Mouse (Mus musculus): ENCODE results near the gene Hoxd3. TPM values are rescaled to one million over a fixed set of nuclear protein-coding genes. Genes with fewer than 3 reads are reported as not detected.
A peak's percentile ranks its signal among the peaks of the same experiment; 100 is the strongest.

The Hoxd3 gene
- polyA plus RNA-seq, 1 experiment from 2014 or later: 55.9 TPM

DNA sequence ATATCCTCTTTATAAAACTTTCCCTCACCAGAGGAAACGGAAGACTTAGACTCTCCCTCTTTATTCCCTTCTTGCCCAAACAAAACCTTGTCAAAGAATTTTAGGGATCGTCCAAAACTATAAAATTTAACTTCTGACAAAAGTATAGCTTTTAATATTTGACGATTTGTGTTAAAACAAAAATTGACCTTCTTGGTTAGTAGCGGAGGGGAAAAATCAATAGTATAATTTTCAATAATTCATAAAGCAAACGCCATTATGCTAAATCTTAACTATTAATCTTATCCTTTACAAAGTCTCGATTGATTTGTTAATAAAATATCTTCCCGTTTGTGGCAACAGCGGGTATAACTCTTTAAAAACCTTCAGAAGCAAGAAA is 21.4 kb upstream of the Hoxd3 start:
- WGBS: 4% methylated on average over 8 of the region's 8 CpGs

DNA sequence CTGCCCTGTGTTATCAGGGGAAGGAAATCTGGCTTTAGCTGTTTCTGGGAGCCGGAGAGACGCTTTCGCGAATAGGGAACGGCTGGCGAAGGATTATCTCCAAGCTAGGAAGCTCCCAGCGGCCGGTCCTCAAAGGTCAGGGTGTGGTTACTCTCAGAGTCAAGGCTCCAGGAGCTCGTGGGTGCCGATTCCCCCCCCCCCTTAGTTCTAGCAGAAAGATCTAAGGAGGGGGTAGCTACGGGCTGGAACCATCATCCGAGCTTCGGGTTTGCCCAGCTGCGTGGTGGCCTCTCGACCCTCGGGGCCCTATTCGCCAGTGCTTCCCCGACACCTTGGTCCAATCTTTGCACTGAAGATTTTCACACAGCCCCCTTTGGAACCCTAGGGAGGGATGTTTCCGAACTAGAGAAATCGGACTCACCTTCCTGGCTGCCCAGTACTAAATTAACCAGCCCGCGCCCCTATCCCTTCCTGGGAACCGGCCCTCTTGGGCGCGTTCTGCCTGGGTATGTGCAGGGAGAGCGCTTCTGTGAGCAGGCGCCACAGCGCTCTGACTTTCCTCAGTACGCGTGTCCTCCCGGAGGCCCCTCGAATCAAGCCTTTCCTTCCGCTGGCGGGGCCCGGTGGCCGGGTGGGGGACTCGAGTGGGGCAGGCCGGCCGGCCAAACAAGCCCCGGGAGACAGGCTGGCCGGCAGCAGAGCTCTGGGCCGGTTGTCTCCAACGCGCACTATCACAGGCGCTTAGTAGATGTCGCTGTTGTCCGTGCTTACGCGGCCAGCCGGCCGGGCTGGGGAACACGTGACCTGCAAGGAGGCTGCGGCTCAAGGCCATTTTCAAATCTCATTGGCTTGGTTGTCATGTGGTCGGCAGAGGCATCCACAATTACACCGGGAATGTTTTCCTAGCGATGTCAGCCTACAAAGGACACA is 20.4 kb upstream of the Hoxd3 start, which contains the start of gene Hoxd10:
Hoxd10 (plus strand) TSS at position 903 of the 930 bp plus-strand sequence.
- no peaks in the 10 kb centered on the region for H3K36me3 ChIP-seq
- ATAC-seq (ENCODE audit: low FRiP score, low read depth): peak; percentile 89
- peak within 1 kb of the TSS; percentile 75 for H3K4me2 ChIP-seq (replicated peaks)
- peak within 1 kb of the TSS; percentile 42 for H3K4me3 ChIP-seq
- peak within 1 kb of the TSS; percentile 76 for H3K9ac ChIP-seq
- peak within 1 kb of the TSS; percentile 69 for H3K27ac ChIP-seq
- H3K27me3 ChIP-seq (replicated peaks): peaks cover 83% of the 10 kb centered on the region
- H3K9me3 ChIP-seq: no peaks in the 10 kb centered on the region
- H3K4me1 ChIP-seq: peaks cover 3% of the 10 kb centered on the region; the same call in 1 of the 2 replicates
- WGBS: under 1% methylated on average over 56 of the region's 56 CpGs

More for the DNA sequence above, 21.4 kb upstream of the Hoxd3 start:
- Histone ChIP-seq H3K4me1 (no peaks in the 10 kb centered on the region), H3K4me2 (replicated peaks) (peak overlapping the region; percentile 75), H3K36me3 (no peaks in the 10 kb centered on the region), H3K9me3 (no peaks in the 10 kb centered on the region), H3K27me3 (replicated peaks) (peaks cover 77% of the 10 kb centered on the region), H3K4me3 (peak overlapping the region; percentile 30), H3K27ac (no peak overlapping the region), H3K9ac (peak overlapping the region; percentile 75)
- ATAC-seq (ENCODE audit: low FRiP score, low read depth): no peak

DNA sequence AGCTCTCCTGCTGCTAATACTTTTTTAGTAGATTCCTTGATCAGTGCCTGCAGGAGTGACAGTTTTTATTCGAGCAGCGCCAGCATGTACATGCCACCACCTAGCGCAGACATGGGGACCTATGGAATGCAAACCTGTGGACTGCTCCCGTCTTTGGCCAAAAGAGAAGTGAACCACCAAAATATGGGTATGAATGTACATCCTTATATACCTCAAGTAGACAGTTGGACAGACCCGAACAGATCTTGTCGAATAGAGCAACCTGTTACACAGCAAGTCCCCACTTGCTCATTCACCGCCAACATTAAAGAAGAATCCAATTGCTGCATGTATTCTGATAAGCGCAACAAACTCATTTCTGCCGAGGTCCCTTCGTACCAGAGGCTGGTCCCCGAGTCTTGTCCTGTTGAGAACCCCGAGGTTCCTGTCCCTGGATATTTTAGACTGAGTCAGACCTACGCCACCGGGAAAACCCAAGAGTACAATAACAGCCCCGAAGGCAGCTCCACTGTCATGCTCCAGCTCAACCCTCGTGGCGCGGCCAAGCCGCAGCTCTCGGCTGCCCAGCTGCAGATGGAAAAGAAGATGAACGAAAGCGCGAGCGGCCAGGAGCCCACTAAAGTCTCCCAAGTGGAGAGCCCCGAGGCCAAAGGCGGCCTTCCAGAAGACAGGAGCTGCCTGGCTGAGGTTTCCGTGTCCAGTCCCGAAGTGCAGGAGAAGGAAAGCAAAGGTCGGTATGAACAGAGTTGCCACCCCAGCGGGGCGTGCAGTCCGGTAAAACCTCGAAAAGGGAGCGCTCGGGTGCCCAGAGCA is 19.5 kb upstream of the Hoxd3 start:
- Histone ChIP-seq H3K27ac (peak overlapping the region; percentile 1; the same call in 1 of the 2 replicates), H3K9ac (peak overlapping the region; percentile 76), H3K27me3 (replicated peaks) (peaks cover 83% of the 10 kb centered on the region), H3K4me1 (peaks cover 8% of the 10 kb centered on the region), H3K9me3 (no peaks in the 10 kb centered on the region), H3K4me3 (peak overlapping the region; percentile 42), H3K36me3 (no peaks in the 10 kb centered on the region), H3K4me2 (replicated peaks) (peak overlapping the region; percentile 75)
- no peak for ATAC-seq (ENCODE audit: low FRiP score, low read depth)
- 4% methylated on average over 35 of the region's 35 CpGs for WGBS

GRCm38 (mm10) chr2:74692808-74693431 is 18.8 kb upstream of the Hoxd3 start:
- Histone ChIP-seq H3K4me3 (peak overlapping the region; percentile 42), H3K36me3 (no peaks in the 10 kb centered on the region), H3K9ac (peak overlapping the region; percentile 76), H3K27ac (peak overlapping the region; percentile 1; the same call in 1 of the 2 replicates), H3K9me3 (no peaks in the 10 kb centered on the region), H3K4me2 (replicated peaks) (peak overlapping the region; percentile 75), H3K4me1 (peaks cover 15% of the 10 kb centered on the region), H3K27me3 (replicated peaks) (peaks cover 81% of the 10 kb centered on the region)
- whole genome bisulfite sequencing: 2% methylated on average over 20 of the region's 20 CpGs
- no peak for ATAC-seq (ENCODE audit: low FRiP score, low read depth)

GRCm38 (mm10) chr2:74693432-74693827 is 18.3 kb upstream of the Hoxd3 start:
- Histone ChIP-seq H3K9me3 (no peaks in the 10 kb centered on the region), H3K4me2 (replicated peaks) (peak overlapping the region; percentile 75), H3K4me3 (peak overlapping the region; percentile 42), H3K36me3 (no peaks in the 10 kb centered on the region), H3K9ac (peak overlapping the region; percentile 76), H3K27me3 (replicated peaks) (peaks cover 80% of the 10 kb centered on the region), H3K27ac (0 out of 2 replicates have a peak overlapping the region, but pooled peaks have one; percentile 1), H3K4me1 (peaks cover 17% of the 10 kb centered on the region)
- 6% methylated on average over 4 of the region's 4 CpGs for WGBS
- ATAC-seq (ENCODE audit: low FRiP score, low read depth): no peak

DNA sequence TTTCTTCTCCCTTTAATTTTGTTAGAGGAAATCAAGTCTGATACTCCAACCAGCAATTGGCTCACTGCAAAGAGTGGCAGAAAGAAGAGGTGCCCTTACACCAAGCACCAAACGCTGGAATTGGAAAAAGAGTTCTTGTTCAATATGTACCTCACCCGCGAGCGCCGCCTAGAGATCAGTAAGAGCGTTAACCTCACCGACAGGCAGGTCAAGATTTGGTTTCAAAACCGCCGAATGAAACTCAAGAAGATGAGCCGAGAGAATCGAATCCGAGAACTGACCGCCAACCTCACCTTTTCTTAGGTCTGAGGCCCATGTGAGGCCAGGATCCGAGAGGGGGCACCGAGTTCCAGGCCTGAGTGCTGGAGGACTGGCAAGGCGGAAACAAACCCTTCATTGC is 17.7 kb upstream of the Hoxd3 start:
- Histone ChIP-seq H3K4me2 (replicated peaks) (peak overlapping the region; percentile 75), H3K27me3 (replicated peaks) (peaks cover 79% of the 10 kb centered on the region), H3K27ac (no peak overlapping the region), H3K9ac (peak overlapping the region; percentile 76), H3K36me3 (no peaks in the 10 kb centered on the region), H3K9me3 (no peaks in the 10 kb centered on the region), H3K4me3 (peak overlapping the region; percentile 26), H3K4me1 (peaks cover 19% of the 10 kb centered on the region)
- 1% methylated on average over 16 of the region's 16 CpGs for WGBS
- ATAC-seq (ENCODE audit: low FRiP score, low read depth): no peak

- H3K27ac ChIP-seq: no peak overlapping the region
- no peaks in the 10 kb centered on the region for H3K36me3 ChIP-seq
- H3K27me3 ChIP-seq (replicated peaks): peaks cover 81% of the 10 kb centered on the region
- H3K4me1 ChIP-seq: peaks cover 23% of the 10 kb centered on the region
- H3K4me3 ChIP-seq: peak overlapping the region; percentile 11; the same call in 1 of the 2 replicates
- H3K9me3 ChIP-seq: no peaks in the 10 kb centered on the region
- peak overlapping the region; percentile 75 for H3K4me2 ChIP-seq (replicated peaks)
- no peak for ATAC-seq (ENCODE audit: low FRiP score, low read depth)
- 15% methylated on average over 1 of the region's 1 CpGs for WGBS
- H3K9ac ChIP-seq: peak overlapping the region; percentile 18; the same call in 1 of the 2 replicates
Measured at GRCm38 (mm10) chr2:74695383-74695782, 16.3 kb upstream of the Hoxd3 start.

- Histone ChIP-seq H3K9me3 (no peaks in the 10 kb centered on the region), H3K27me3 (replicated peaks) (peaks cover 85% of the 10 kb centered on the region), H3K4me3 (peak overlapping the region; percentile 54; the same call in 1 of the 2 replicates), H3K9ac (peak overlapping the region; percentile 96), H3K36me3 (no peaks in the 10 kb centered on the region), H3K4me1 (peaks cover 28% of the 10 kb centered on the region), H3K4me2 (replicated peaks) (peak overlapping the region; percentile 75), H3K27ac (peak overlapping the region; percentile 83; the same call in 1 of the 2 replicates)
- ATAC-seq (ENCODE audit: low FRiP score, low read depth): no peak
- WGBS: 8% methylated on average over 7 of the region's 7 CpGs
Measured at GRCm38 (mm10) chr2:74695813-74696430, 15.8 kb upstream of the Hoxd3 start.

- Histone ChIP-seq H3K4me1 (peaks cover 30% of the 10 kb centered on the region), H3K4me2 (replicated peaks) (peak overlapping the region; percentile 75)
- 2% methylated on average over 34 of the region's 34 CpGs for WGBS
Measured at GRCm38 (mm10) chr2:74696442-74697335, 15.0 kb upstream of the Hoxd3 start.

GRCm38 (mm10) chr2:74697567-74698121 is 14.1 kb upstream of the Hoxd3 start, which contains the start of gene Hoxd9:
TSS of gene Hoxd9 (plus strand) at chr2:74697727.
- Histone ChIP-seq H3K4me2 (replicated peaks) (peak within 1 kb of the TSS; percentile 75), H3K4me3 (peak within 1 kb of the TSS; percentile 54), H3K9me3 (no peaks in the 10 kb centered on the region), H3K9ac (peak within 1 kb of the TSS; percentile 96), H3K27me3 (replicated peaks) (peaks cover 73% of the 10 kb centered on the region), H3K27ac (peak within 1 kb of the TSS; percentile 83), H3K36me3 (no peaks in the 10 kb centered on the region), H3K4me1 (peaks cover 30% of the 10 kb centered on the region)
- WGBS: under 1% methylated on average over 43 of the region's 43 CpGs
- peak; percentile 49 for ATAC-seq (ENCODE audit: low FRiP score, low read depth)

More at GRCm38 (mm10) chr2:74696442-74697335, 15.0 kb upstream of the Hoxd3 start:
- Histone ChIP-seq H3K9ac (peak overlapping the region; percentile 96), H3K27ac (peak overlapping the region; percentile 83), H3K9me3 (no peaks in the 10 kb centered on the region), H3K27me3 (replicated peaks) (peaks cover 82% of the 10 kb centered on the region), H3K36me3 (no peaks in the 10 kb centered on the region), H3K4me3 (peak overlapping the region; percentile 54)
- no peak for ATAC-seq (ENCODE audit: low FRiP score, low read depth)

Measured in neural tube, embryonic 12.5 days (tissue).